Mouse (Mus musculus): ENCODE measurements at regions not wholly inside any gene's neighbourhood (a gene's known extent, or its start where the extent isn't known, plus 50 kb on each side); places are given as distances from the start of the nearest gene placed in this dataset.

- no peak for DNase-seq (ENCODE audit: low read depth, low spot score)
Measured at GRCm38 (mm10) chr1:195312426-195312825, 135.9 kb upstream of the Cr2 start.

- DNase-seq (ENCODE audit: low read depth, low spot score) = no peak
Measured at GRCm38 (mm10) chr1:195285076-195285475, 108.6 kb upstream of the Cr2 start.

GRCm38 (mm10) chr1:195241496-195241895 lies 65.0 kb upstream of the Cr2 start:
- DNase-seq (ENCODE audit: low read depth, low spot score) = peak; percentile 100

GRCm38 (mm10) chr1:195232658-195233057 lies 56.1 kb upstream of the Cr2 start:
- peak; percentile 22 for DNase-seq (ENCODE audit: low read depth, low spot score)

GRCm38 (mm10) chr1:195227007-195227406 lies 50.5 kb upstream of the Cr2 start:
- DNase-seq (ENCODE audit: low read depth, low spot score) = no peak

Measured in c-Kit-negative CD71-positive TER-119-positive erythroid progenitor cells, embryonic 14.5 days (primary cell).